Mouse (Mus musculus) midbrain, embryonic 13.5 days (tissue): Measurements from ENCODE around the gene Nab2. TPM values are rescaled to one million over a fixed set of nuclear protein-coding genes. Genes with fewer than 3 reads are reported as not detected.
A peak's percentile ranks its signal among the peaks of the same experiment; 100 is the strongest.

Experiments used
- ATAC-seq: fragments of 200-750 bp; cut with Nextera tagmentation; 2 replicates; pipeline ENCODE4 v1.8.0; 2017; ENCODE audit warnings: mild to moderate bottlenecking, moderate TSS enrichment, moderate library complexity
- H3K27ac ChIP-seq: fragments of 300-500 bp; sonication (generic); 2 replicates; pipeline ENCODE4 v1.5.1; 2015; ENCODE audit warnings: inconsistent platforms, mild to moderate bottlenecking, moderate library complexity
- H3K27me3 ChIP-seq: fragments of 300-500 bp; sonication (generic); 2 replicates; pipeline ENCODE4 v1.6.1; 2015; ENCODE audit warnings: mild to moderate bottlenecking, inconsistent platforms
- H3K36me3 ChIP-seq: fragments of 300-500 bp; sonication (generic); 2 replicates; pipeline ENCODE4 v1.6.1; 2015; ENCODE audit warnings: mild to moderate bottlenecking, inconsistent platforms
- H3K4me1 ChIP-seq: fragments of 300-500 bp; sonication (generic); replicated peaks from 2 replicates; pipeline ENCODE4 v1.6.1; 2015; ENCODE audit warnings: inconsistent platforms
- H3K4me2 ChIP-seq: fragments of 300-500 bp; sonication (generic); replicated peaks from 2 replicates; pipeline ENCODE4 v1.6.1; 2015; ENCODE audit warnings: moderate library complexity, mild to moderate bottlenecking, inconsistent platforms
- H3K4me3 ChIP-seq: fragments of 300-500 bp; sonication (generic); replicated peaks from 2 replicates; pipeline ENCODE4 v1.5.1; 2015; ENCODE audit warnings: mild to moderate bottlenecking, inconsistent platforms
- H3K9ac ChIP-seq: fragments of 300-500 bp; sonication (generic); replicated peaks from 2 replicates; pipeline ENCODE4 v1.6.1; 2015; ENCODE audit warnings: mild to moderate bottlenecking, inconsistent platforms
- H3K9me3 ChIP-seq: fragments of 300-500 bp; sonication (generic); 2 replicates; pipeline ENCODE4 v1.6.1; 2016; ENCODE audit warnings: mild to moderate bottlenecking, inconsistent platforms
- WGBS: fragments of 180-500 bp; shearing (Covaris S2); methylation state at CpG from one replicate; pipeline ENCODE4 v1.1.7; 2015; 5-methylcytosine and 5-hydroxymethylcytosine counted together
- polyA plus RNA-seq: library from polyadenylated mRNA; unstranded; fragments of >200 nt; fragmentation: Nextera tagmentation; extraction: Ambion mirVana; gene quantifications from 2 replicates; pipeline ENCODE4 v1.2.1, GENCODE M21; 2015

Nab2 gene
- polyA plus RNA-seq, 1 experiment from 2014 or later: 1.8 TPM

DNA sequence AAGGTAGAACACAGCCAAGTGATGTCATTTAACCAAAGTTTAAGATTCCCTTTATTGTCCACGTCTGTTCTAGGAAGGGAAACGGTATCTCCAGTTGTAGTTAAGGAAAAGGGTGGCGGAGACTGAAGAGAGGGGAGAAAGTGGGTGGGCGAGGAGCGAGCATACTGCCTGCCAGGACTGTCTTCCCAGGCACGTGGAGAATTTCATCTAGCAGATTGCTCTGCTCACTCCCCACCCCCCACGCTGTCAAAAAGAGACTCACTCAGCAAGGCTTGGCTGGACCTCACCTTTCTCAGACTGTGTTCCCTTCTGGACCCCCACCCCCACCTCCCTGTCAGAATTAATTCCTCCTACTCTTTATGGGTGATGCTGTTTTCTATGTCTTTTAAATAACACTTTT, 802 bp upstream of the Nab2 start:
- Histone ChIP-seq H3K4me3 (no peak overlapping the region), H3K9me3 (no peaks in the 10 kb centered on the region), H3K9ac (no peak overlapping the region), H3K4me2 (no peak overlapping the region), H3K27ac (no peak overlapping the region), H3K36me3 (no peaks in the 10 kb centered on the region), H3K27me3 (peaks cover 60% of the 10 kb centered on the region), H3K4me1 (peaks cover 48% of the 10 kb centered on the region)
- 25% methylated on average over 7 of the region's 7 CpGs for WGBS
- ATAC-seq: no peak

DNA sequence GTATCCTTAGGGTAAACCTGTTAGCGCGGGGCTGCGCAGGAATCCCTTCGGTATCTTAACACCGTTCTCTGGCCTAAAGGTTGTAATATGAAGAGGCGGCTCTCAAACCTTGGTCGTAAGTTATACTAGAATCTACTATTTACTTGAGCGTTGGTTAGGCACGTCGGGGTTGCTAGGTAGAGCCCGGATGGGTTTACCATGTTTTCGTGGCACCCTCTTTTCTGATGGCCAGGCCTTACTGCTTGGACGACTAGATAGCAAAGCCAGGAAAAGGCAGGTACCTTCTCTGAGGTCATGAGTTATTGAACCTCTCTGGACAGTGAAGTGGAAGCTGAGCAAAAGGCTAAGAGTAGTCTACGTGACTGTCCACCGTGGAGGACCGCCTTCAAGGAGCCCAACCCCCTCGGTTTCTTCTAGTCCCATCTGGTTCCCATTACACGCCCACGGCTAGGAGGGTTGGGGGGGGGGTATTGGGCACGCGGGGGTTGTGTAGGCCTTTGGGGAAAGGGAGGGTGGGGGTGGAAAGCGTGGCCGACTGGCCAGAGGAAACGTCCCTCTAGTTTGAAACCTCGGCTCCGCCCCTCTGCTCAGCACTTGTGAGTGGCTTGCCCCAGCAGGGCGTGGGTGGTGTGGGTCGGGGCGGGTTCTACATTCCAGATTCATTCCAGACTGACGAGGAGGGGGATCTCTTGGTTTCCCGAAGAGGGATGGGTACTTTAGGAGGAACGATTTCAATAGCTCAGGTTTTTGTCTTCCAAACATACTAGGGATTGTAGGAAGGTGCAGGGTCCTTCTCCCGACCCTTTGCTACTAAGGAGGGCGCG, 887 bp downstream of the Nab2 start:
- peaks cover 52% of the 10 kb centered on the region for H3K4me1 ChIP-seq
- H3K27me3 ChIP-seq: peaks cover 77% of the 10 kb centered on the region

DNA sequence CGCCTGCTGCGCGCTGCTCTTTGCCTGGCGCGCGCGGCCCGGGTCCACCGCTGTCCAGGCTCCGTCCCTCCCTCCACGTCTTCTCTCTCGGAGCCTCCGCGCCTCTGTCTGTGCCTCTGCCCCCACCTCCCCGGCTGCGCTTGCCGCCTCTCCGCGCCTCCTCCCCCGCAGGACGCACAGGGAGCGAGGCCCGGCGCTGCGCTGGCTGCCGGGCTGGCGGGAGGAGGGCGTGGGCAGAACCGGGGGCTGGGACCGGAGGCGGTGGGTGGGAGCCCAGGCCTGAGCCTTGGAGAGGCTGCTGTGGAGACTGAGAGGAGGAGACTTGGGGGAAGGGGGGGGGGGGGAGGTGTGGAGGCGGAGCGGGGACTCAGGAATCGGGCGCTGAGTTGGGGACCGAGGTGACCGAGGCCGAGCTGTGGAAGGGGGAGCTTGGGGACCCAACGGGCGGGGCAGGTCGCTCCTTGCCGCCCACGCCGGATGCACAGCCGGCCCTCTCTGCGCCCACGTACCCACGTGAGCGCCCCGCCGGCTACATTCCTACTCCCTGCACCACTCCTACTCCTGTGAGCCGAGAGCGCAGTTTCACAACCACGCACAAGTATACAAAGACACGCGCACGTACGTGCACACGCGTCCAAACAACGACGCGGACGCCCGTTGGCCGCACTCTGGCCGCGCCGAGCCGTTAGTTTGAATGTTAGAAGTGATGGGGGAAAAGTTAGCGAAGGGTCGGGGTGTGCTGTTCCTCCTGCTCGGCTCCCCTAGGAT, 1.7 kb downstream of the Nab2 start, which contains the start of gene Nemp1:
Nemp1 (plus strand) TSS at position 401 of the 768 bp plus-strand sequence.
- peaks cover 60% of the 10 kb centered on the region for H3K4me1 ChIP-seq

More for the DNA sequence above, 887 bp downstream of the Nab2 start:
- Histone ChIP-seq H3K9ac (peak overlapping the region; percentile 70), H3K9me3 (no peaks in the 10 kb centered on the region), H3K36me3 (no peaks in the 10 kb centered on the region), H3K4me3 (peak overlapping the region; percentile 59), H3K4me2 (peak overlapping the region; percentile 90), H3K27ac (no peak overlapping the region)
- WGBS: 3% methylated on average over 35 of the region's 35 CpGs
- no peak for ATAC-seq

GRCm38 (mm10) chr10:127665366-127666181, 2.8 kb downstream of the Nab2 start:
- peaks cover 96% of the 10 kb centered on the region for H3K27me3 ChIP-seq
- H3K4me1 ChIP-seq: peaks cover 64% of the 10 kb centered on the region
- H3K27ac ChIP-seq: no peak overlapping the region

More for the DNA sequence above, 1.7 kb downstream of the Nab2 start, which contains the start of gene Nemp1:
- no peaks in the 10 kb centered on the region for H3K36me3 ChIP-seq
- 2% methylated on average over 65 of the region's 73 CpGs for WGBS
- peaks cover 85% of the 10 kb centered on the region for H3K27me3 ChIP-seq
- no peaks in the 10 kb centered on the region for H3K9me3 ChIP-seq
- peak within 1 kb of the TSS; percentile 59 for H3K4me3 ChIP-seq
- H3K4me2 ChIP-seq: peak within 1 kb of the TSS; percentile 90
- H3K9ac ChIP-seq: peak within 1 kb of the TSS; percentile 70
- ATAC-seq: peak; percentile 53
- no peak within 1 kb of the TSS for H3K27ac ChIP-seq

GRCm38 (mm10) chr10:127664891-127665290, 3.5 kb downstream of the Nab2 start:
- H3K27ac ChIP-seq: no peak overlapping the region
- H3K9ac ChIP-seq: no peak overlapping the region
- 10% methylated on average over 13 of the region's 13 CpGs for WGBS
- H3K9me3 ChIP-seq: no peaks in the 10 kb centered on the region
- no peak for ATAC-seq
- H3K27me3 ChIP-seq: peaks cover 96% of the 10 kb centered on the region
- no peaks in the 10 kb centered on the region for H3K36me3 ChIP-seq
- peak overlapping the region; percentile 90 for H3K4me2 ChIP-seq
- H3K4me1 ChIP-seq: peaks cover 64% of the 10 kb centered on the region
- H3K4me3 ChIP-seq: no peak overlapping the region; the same call in 1 of the 2 replicates

More at GRCm38 (mm10) chr10:127665366-127666181, 2.8 kb downstream of the Nab2 start:
- Histone ChIP-seq H3K4me3 (peak overlapping the region; percentile 59), H3K9me3 (no peaks in the 10 kb centered on the region), H3K4me2 (peak overlapping the region; percentile 90), H3K9ac (peak overlapping the region; percentile 70), H3K36me3 (no peaks in the 10 kb centered on the region)
- WGBS: 3% methylated on average over 14 of the region's 14 CpGs
- ATAC-seq: no peak

DNA sequence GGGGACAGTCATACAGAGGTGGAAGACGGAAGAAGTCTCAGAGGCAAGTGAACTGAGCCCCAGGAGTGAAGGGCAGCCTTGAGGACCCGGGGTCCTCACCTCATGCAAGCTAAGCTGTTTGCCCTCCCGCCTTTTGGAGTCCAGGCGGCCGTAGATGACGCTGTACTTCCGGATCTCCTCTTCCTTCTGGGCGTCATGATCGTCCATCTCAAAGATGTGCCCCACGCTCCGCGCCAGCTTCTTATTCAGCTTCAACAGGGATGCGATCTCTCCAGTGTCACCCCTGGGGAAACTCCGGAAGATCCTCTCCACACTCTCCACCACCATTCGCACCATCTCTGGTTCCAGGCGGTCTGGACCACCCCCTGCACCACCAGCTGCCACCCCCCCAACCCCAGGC, 4.2 kb downstream of the Nab2 start:
- H3K4me3 ChIP-seq: 0 out of 2 replicates have a peak overlapping the region, but pooled peaks have one; percentile 6
- H3K27ac ChIP-seq: no peak overlapping the region
- H3K36me3 ChIP-seq: no peaks in the 10 kb centered on the region
- ATAC-seq: no peak
- WGBS: 8% methylated on average over 16 of the region's 16 CpGs
- no peak overlapping the region for H3K9ac ChIP-seq
- H3K27me3 ChIP-seq: peaks cover 94% of the 10 kb centered on the region
- H3K4me2 ChIP-seq: no peak overlapping the region; the same call in 1 of the 2 replicates
- H3K4me1 ChIP-seq: peaks cover 62% of the 10 kb centered on the region
- H3K9me3 ChIP-seq: no peaks in the 10 kb centered on the region

- Histone ChIP-seq H3K4me1 (peaks cover 57% of the 10 kb centered on the region), H3K36me3 (no peaks in the 10 kb centered on the region), H3K27ac (no peak overlapping the region), H3K9ac (no peak overlapping the region), H3K27me3 (peaks cover 89% of the 10 kb centered on the region), H3K4me3 (no peak overlapping the region), H3K4me2 (no peak overlapping the region), H3K9me3 (no peaks in the 10 kb centered on the region)
- no peak for ATAC-seq
- WGBS: 26% methylated on average over 5 of the region's 5 CpGs
Measured at GRCm38 (mm10) chr10:127663590-127663989, 4.8 kb downstream of the Nab2 start.

GRCm38 (mm10) chr10:127662666-127663253, 5.6 kb downstream of the Nab2 start:
- no peaks in the 10 kb centered on the region for H3K36me3 ChIP-seq
- H3K4me2 ChIP-seq: peak overlapping the region; percentile 36; the same call in 1 of the 2 replicates
- no peak overlapping the region for H3K9ac ChIP-seq
- no peak overlapping the region for H3K27ac ChIP-seq
- peaks cover 87% of the 10 kb centered on the region for H3K27me3 ChIP-seq
- H3K4me1 ChIP-seq: peaks cover 48% of the 10 kb centered on the region
- 15% methylated on average over 19 of the region's 19 CpGs for WGBS
- no peaks in the 10 kb centered on the region for H3K9me3 ChIP-seq
- no peak overlapping the region for H3K4me3 ChIP-seq
- ATAC-seq: peak; percentile 8

DNA sequence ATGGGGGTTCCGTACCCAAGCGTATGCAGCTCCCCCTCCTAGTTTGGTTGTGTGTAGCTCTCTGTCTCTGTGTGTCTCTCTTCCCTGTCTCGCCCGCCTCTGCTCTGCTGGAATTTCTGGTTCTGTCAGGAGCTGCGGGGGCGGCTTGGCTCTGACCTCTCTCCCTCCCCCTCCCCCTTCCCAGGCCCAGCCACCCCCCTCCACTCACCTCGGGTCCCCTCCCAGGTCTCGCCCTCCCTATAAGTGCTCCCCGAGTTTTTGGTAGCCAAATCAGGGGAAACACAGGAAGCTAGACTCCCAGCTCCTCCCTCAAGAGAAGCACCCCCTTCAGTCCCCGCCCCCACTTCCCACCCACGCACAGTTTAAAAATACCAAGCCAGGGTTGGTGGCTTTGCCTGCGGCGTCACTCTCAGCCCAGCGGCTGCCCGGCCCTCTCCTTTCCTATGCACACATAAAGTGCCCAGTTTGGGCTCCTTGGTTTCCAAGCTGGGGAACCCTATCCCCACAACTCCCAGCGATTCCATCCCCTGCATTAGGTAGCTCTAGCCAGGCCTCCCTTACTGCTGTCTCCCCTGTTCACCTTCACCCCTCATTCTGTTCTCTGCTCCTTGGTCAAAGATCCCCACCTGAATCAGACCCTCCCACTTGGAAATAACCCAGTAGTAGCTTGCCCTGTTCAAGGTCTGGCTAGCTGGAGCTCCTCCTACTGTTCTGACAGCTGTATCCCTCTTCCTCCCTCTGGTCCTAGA, 6.3 kb downstream of the Nab2 start:
- Histone ChIP-seq H3K27me3 (peaks cover 84% of the 10 kb centered on the region), H3K4me2 (peak overlapping the region; percentile 36), H3K36me3 (no peaks in the 10 kb centered on the region), H3K27ac (no peak overlapping the region), H3K9ac (no peak overlapping the region), H3K4me1 (peaks cover 42% of the 10 kb centered on the region), H3K9me3 (no peaks in the 10 kb centered on the region), H3K4me3 (no peak overlapping the region)
- WGBS: 7% methylated on average over 16 of the region's 16 CpGs
- ATAC-seq: peak; percentile 12; the same call in 1 of the 2 replicates

DNA sequence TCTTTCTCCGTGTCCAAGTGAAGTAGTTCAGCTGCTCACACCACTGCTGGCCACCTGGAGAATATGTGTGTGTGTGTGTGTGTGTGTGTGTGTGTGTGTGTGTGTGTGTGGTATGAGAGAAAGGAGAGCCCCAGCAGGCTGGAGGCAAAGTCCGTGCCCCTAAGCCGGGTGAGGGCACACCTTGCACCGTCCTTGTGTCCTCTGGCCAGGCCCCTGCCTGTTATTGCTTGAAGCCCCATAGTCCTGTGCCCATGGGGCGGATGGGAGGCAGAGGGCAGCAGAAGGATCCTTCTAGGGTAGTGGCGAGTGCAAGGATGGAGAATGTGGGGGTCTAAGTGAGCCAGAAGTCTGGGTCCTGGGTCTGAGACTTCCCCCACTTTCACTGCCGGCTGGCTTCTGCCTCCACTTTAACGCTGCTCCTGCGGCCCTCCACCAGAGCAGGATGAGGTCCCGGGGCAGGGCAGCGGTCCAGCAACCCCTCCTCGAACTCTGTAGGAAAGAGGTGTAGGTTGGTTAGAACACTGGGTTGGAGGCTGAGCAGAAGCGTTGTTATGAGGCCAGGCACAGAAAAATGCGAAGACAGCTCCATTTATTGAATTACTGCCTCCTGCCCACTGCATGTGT, 7.0 kb downstream of the Nab2 start:
- H3K9ac ChIP-seq: no peak overlapping the region
- peaks cover 79% of the 10 kb centered on the region for H3K27me3 ChIP-seq
- no peak overlapping the region for H3K27ac ChIP-seq

More for the DNA sequence above, 7.0 kb downstream of the Nab2 start:
- WGBS: 14% methylated on average over 14 of the region's 14 CpGs
- H3K36me3 ChIP-seq: no peaks in the 10 kb centered on the region
- H3K4me1 ChIP-seq: peaks cover 36% of the 10 kb centered on the region
- no peak overlapping the region for H3K4me3 ChIP-seq
- no peaks in the 10 kb centered on the region for H3K9me3 ChIP-seq
- no peak for ATAC-seq
- peak overlapping the region; percentile 36 for H3K4me2 ChIP-seq
